Mouse (Mus musculus) cortical plate, adult 2 months (tissue): ENCODE data around the gene Ltf. TPM values are rescaled to one million over a fixed set of nuclear protein-coding genes. Genes with fewer than 3 reads are reported as not detected.

Experiments used
- H3K27ac ChIP-seq: fragments of 200-500 bp; 2 replicates; pipeline ENCODE4 v1.5.1; 2012; ENCODE audit warnings: low read length, control low read depth, inconsistent platforms; ENCODE audit not compliant: insufficient read depth
- H3K4me1 ChIP-seq: fragments of 200-500 bp; 2 replicates; pipeline ENCODE4 v1.6.1; 2011; ENCODE audit warnings: low read length; ENCODE audit not compliant: control insufficient read depth, insufficient read depth
- H3K4me3 ChIP-seq: fragments of 200-500 bp; 2 replicates; pipeline ENCODE4 v1.5.1; 2011; ENCODE audit warnings: mild to moderate bottlenecking, low read length, control low read depth; ENCODE audit not compliant: insufficient read depth
- CTCF ChIP-seq: fragments of 200-500 bp; IDR thresholded peaks from 2 replicates; pipeline ENCODE4 v1.5.1; 2011; ENCODE audit warnings: mild to moderate bottlenecking, control low read depth, low read length; ENCODE audit not compliant: insufficient read depth; ENCODE audit errors: extremely low read depth
- POLR2A ChIP-seq: fragments of 200-500 bp; IDR thresholded peaks from 2 replicates; pipeline ENCODE4 v1.6.1; 2011; ENCODE audit warnings: mild to moderate bottlenecking, low read length, control low read depth; ENCODE audit not compliant: insufficient read depth; ENCODE audit errors: extremely low read depth
- polyA plus RNA-seq: library from polyadenylated mRNA; depleted of rRNA; stranded (reverse); fragments of >200 nt; gene quantifications from 2 replicates; pipeline ENCODE4 v1.2.3, GENCODE M21; 2012

Ltf gene
- polyA plus RNA-seq, 1 experiment, result not detected

- TF ChIP-seq CTCF, result no peak
- TF ChIP-seq POLR2A, result no peak
- Histone ChIP-seq H3K4me1 (no peaks in the 10 kb centered on the region), H3K4me3 (no peak within 1 kb of the TSS), H3K27ac (no peak within 1 kb of the TSS)
Observed at GRCm38 (mm10) chr9:110990204-110990603, 28.9 kb upstream of the Ltf start, which contains the start of gene Rtp3. Gene Rtp3 (minus strand): TSS chr9:110990583.

GRCm38 (mm10) chr9:110993281-110993709 is 25.8 kb upstream of the Ltf start:
- Histone ChIP-seq H3K4me3 (no peak overlapping the region), H3K4me1 (no peaks in the 10 kb centered on the region), H3K27ac (no peak overlapping the region)
- TF ChIP-seq POLR2A (no peak), CTCF (no peak)

GRCm38 (mm10) chr9:110994716-110995172 is 24.3 kb upstream of the Ltf start:
- TF ChIP-seq POLR2A (peak; percentile 71), CTCF (no peak)
- Histone ChIP-seq H3K4me3 (peak overlapping the region; percentile 31), H3K27ac (no peak overlapping the region), H3K4me1 (no peaks in the 10 kb centered on the region)

- H3K27ac ChIP-seq, result no peak overlapping the region
- no peak overlapping the region for H3K4me3 ChIP-seq
- TF ChIP-seq CTCF (peak; percentile 100), POLR2A (no peak)
- no peaks in the 10 kb centered on the region for H3K4me1 ChIP-seq
Observed at GRCm38 (mm10) chr9:110997245-110997644, 21.8 kb upstream of the Ltf start.

GRCm38 (mm10) chr9:110999056-110999455 is 20.0 kb upstream of the Ltf start:
- H3K4me1 ChIP-seq, result no peaks in the 10 kb centered on the region
- no peak overlapping the region for H3K27ac ChIP-seq
- H3K4me3 ChIP-seq, result no peak overlapping the region
- TF ChIP-seq POLR2A (no peak), CTCF (no peak)

GRCm38 (mm10) chr9:110999856-111000255 is 19.2 kb upstream of the Ltf start:
- H3K4me1 ChIP-seq, result no peaks in the 10 kb centered on the region

GRCm38 (mm10) chr9:111001621-111002020 is 17.4 kb upstream of the Ltf start:
- TF ChIP-seq POLR2A (no peak), CTCF (no peak)
- H3K27ac ChIP-seq, result no peak overlapping the region
- H3K4me3 ChIP-seq, result no peak overlapping the region
- H3K4me1 ChIP-seq, result no peaks in the 10 kb centered on the region

More at GRCm38 (mm10) chr9:110999856-111000255, 19.2 kb upstream of the Ltf start:
- TF ChIP-seq CTCF (no peak), POLR2A (no peak)
- Histone ChIP-seq H3K4me3 (no peak overlapping the region), H3K27ac (no peak overlapping the region)

- no peaks in the 10 kb centered on the region for H3K4me1 ChIP-seq
- no peak for TF ChIP-seq POLR2A
- TF ChIP-seq CTCF, result no peak
Observed at GRCm38 (mm10) chr9:111003279-111003678, 15.8 kb upstream of the Ltf start.

GRCm38 (mm10) chr9:111006544-111006943 is 12.5 kb upstream of the Ltf start:
- TF ChIP-seq CTCF (no peak), POLR2A (no peak)
- Histone ChIP-seq H3K4me3 (no peak overlapping the region), H3K27ac (no peak overlapping the region), H3K4me1 (no peaks in the 10 kb centered on the region)

More at GRCm38 (mm10) chr9:111003279-111003678, 15.8 kb upstream of the Ltf start:
- no peak overlapping the region for H3K27ac ChIP-seq
- H3K4me3 ChIP-seq, result no peak overlapping the region

- no peak for TF ChIP-seq POLR2A
- no peak for TF ChIP-seq CTCF
- no peak overlapping the region for H3K4me3 ChIP-seq
- no peaks in the 10 kb centered on the region for H3K4me1 ChIP-seq
- no peak overlapping the region for H3K27ac ChIP-seq
Observed at GRCm38 (mm10) chr9:111009763-111010162, 9.3 kb upstream of the Ltf start.

- Histone ChIP-seq H3K4me1 (no peaks in the 10 kb centered on the region), H3K4me3 (no peak overlapping the region), H3K27ac (no peak overlapping the region)
- TF ChIP-seq CTCF (no peak), POLR2A (no peak)
Observed at GRCm38 (mm10) chr9:111011550-111011949, 7.5 kb upstream of the Ltf start.
